Mouse (Mus musculus): ENCODE data around the gene 2810408A11Rik. TPM values are rescaled to one million over a fixed set of nuclear protein-coding genes. Genes with fewer than 3 reads are reported as not detected.

The 2810408A11Rik gene
- polyA plus RNA-seq, 1 experiment from 2014 or later, result 19.9 TPM

- 91% methylated on average over 8 of the region's 8 CpGs for WGBS
- Histone ChIP-seq H3K4me3 (no peak overlapping the region), H3K36me3 (no peaks in the 10 kb centered on the region), H3K27me3 (peaks cover 19% of the 10 kb centered on the region), H3K4me2 (replicated peaks) (no peak overlapping the region), H3K27ac (replicated peaks) (no peak overlapping the region), H3K9me3 (no peaks in the 10 kb centered on the region), H3K4me1 (peaks cover 11% of the 10 kb centered on the region), H3K9ac (replicated peaks) (no peak overlapping the region)
- no peak for ATAC-seq (replicated peaks)
Measured at GRCm38 (mm10) chr11:69883527-69884151, 17.1 kb downstream of the 2810408A11Rik start.

- H3K4me3 ChIP-seq, result no peak overlapping the region
- ATAC-seq (replicated peaks), result no peak
- H3K4me1 ChIP-seq, result peaks cover 11% of the 10 kb centered on the region
Measured at GRCm38 (mm10) chr11:69883066-69883465, 17.7 kb downstream of the 2810408A11Rik start.

GRCm38 (mm10) chr11:69881787-69882670, 18.8 kb downstream of the 2810408A11Rik start:
- Histone ChIP-seq H3K4me3 (peak overlapping the region; percentile 36), H3K9ac (replicated peaks) (no peak overlapping the region; the same call in 1 of the 2 replicates), H3K27ac (replicated peaks) (no peak overlapping the region), H3K4me2 (replicated peaks) (peak overlapping the region; percentile 56), H3K27me3 (peaks cover 19% of the 10 kb centered on the region), H3K4me1 (peaks cover 15% of the 10 kb centered on the region), H3K9me3 (no peaks in the 10 kb centered on the region), H3K36me3 (no peaks in the 10 kb centered on the region)
- WGBS, result 58% methylated on average over 21 of the region's 21 CpGs
- ATAC-seq (replicated peaks), result no peak

More at GRCm38 (mm10) chr11:69883066-69883465, 17.7 kb downstream of the 2810408A11Rik start:
- Histone ChIP-seq H3K27ac (replicated peaks) (no peak overlapping the region), H3K4me2 (replicated peaks) (no peak overlapping the region), H3K36me3 (no peaks in the 10 kb centered on the region), H3K9ac (replicated peaks) (no peak overlapping the region), H3K27me3 (peaks cover 19% of the 10 kb centered on the region), H3K9me3 (no peaks in the 10 kb centered on the region)
- 63% methylated on average over 4 of the region's 4 CpGs for WGBS

GRCm38 (mm10) chr11:69880853-69881603, 19.8 kb downstream of the 2810408A11Rik start, which contains the start of gene Kctd11:
Kctd11 (minus strand) TSS chr11:69881406.
- 0 out of 2 replicates have a peak within 1 kb of the TSS, but pooled peaks have one; percentile 20 for H3K27ac ChIP-seq (replicated peaks)
- peak; percentile 78 for ATAC-seq (replicated peaks)
- peaks cover 17% of the 10 kb centered on the region for H3K4me1 ChIP-seq
- H3K27me3 ChIP-seq, result peaks cover 19% of the 10 kb centered on the region
- H3K4me2 ChIP-seq (replicated peaks), result peak within 1 kb of the TSS; percentile 56
- no peaks in the 10 kb centered on the region for H3K9me3 ChIP-seq
- H3K9ac ChIP-seq (replicated peaks), result peak within 1 kb of the TSS; percentile 40
- H3K36me3 ChIP-seq, result no peaks in the 10 kb centered on the region
- peak within 1 kb of the TSS; percentile 36 for H3K4me3 ChIP-seq
- under 1% methylated on average over 46 of the region's 46 CpGs for WGBS

GRCm38 (mm10) chr11:69880506-69880852, 20.3 kb downstream of the 2810408A11Rik start:
- Histone ChIP-seq H3K27me3 (peaks cover 19% of the 10 kb centered on the region), H3K4me1 (peaks cover 17% of the 10 kb centered on the region), H3K9me3 (no peaks in the 10 kb centered on the region), H3K27ac (replicated peaks) (0 out of 2 replicates have a peak overlapping the region, but pooled peaks have one; percentile 20), H3K4me3 (peak overlapping the region; percentile 36), H3K9ac (replicated peaks) (peak overlapping the region; percentile 40), H3K36me3 (no peaks in the 10 kb centered on the region), H3K4me2 (replicated peaks) (peak overlapping the region; percentile 56)
- peak; percentile 32 for ATAC-seq (replicated peaks)
- 2% methylated on average over 18 of the region's 18 CpGs for WGBS

GRCm38 (mm10) chr11:69879711-69880110, 21.1 kb downstream of the 2810408A11Rik start:
- Histone ChIP-seq H3K27me3 (peaks cover 19% of the 10 kb centered on the region), H3K9me3 (no peaks in the 10 kb centered on the region), H3K4me2 (replicated peaks) (peak overlapping the region; percentile 56; the same call in 1 of the 2 replicates), H3K27ac (replicated peaks) (no peak overlapping the region), H3K4me3 (0 out of 2 replicates have a peak overlapping the region, but pooled peaks have one; percentile 36), H3K9ac (replicated peaks) (no peak overlapping the region), H3K4me1 (peaks cover 17% of the 10 kb centered on the region), H3K36me3 (no peaks in the 10 kb centered on the region)
- ATAC-seq (replicated peaks), result no peak
- 61% methylated on average over 15 of the region's 15 CpGs for WGBS

GRCm38 (mm10) chr11:69878952-69879351, 21.8 kb downstream of the 2810408A11Rik start:
- no peaks in the 10 kb centered on the region for H3K9me3 ChIP-seq
- no peak overlapping the region for H3K4me3 ChIP-seq
- H3K9ac ChIP-seq (replicated peaks), result no peak overlapping the region
- H3K27ac ChIP-seq (replicated peaks), result no peak overlapping the region
- H3K4me1 ChIP-seq, result peaks cover 17% of the 10 kb centered on the region
- peaks cover 19% of the 10 kb centered on the region for H3K27me3 ChIP-seq
- WGBS, result 92% methylated on average over 6 of the region's 6 CpGs
- no peak overlapping the region for H3K4me2 ChIP-seq (replicated peaks)
- no peaks in the 10 kb centered on the region for H3K36me3 ChIP-seq
- ATAC-seq (replicated peaks), result no peak

- H3K27me3 ChIP-seq, result peaks cover 19% of the 10 kb centered on the region
- H3K4me1 ChIP-seq, result peaks cover 17% of the 10 kb centered on the region
- no peak overlapping the region for H3K27ac ChIP-seq (replicated peaks)
- no peaks in the 10 kb centered on the region for H3K9me3 ChIP-seq
- H3K9ac ChIP-seq (replicated peaks), result no peak overlapping the region
- ATAC-seq (replicated peaks), result no peak
- no peak overlapping the region for H3K4me3 ChIP-seq
- H3K36me3 ChIP-seq, result no peaks in the 10 kb centered on the region
- WGBS, result 85% methylated on average over 3 of the region's 3 CpGs
- no peak overlapping the region for H3K4me2 ChIP-seq (replicated peaks)
Measured at GRCm38 (mm10) chr11:69878399-69878798, 22.4 kb downstream of the 2810408A11Rik start.

GRCm38 (mm10) chr11:69877878-69878277, 22.9 kb downstream of the 2810408A11Rik start, which contains the start of gene Tmem95:
Tmem95 (minus strand) TSS chr11:69878018.
- no peak within 1 kb of the TSS for H3K9ac ChIP-seq (replicated peaks)
- peak within 1 kb of the TSS; percentile 31 for H3K4me2 ChIP-seq (replicated peaks)
- H3K27me3 ChIP-seq, result peaks cover 19% of the 10 kb centered on the region
- no peak within 1 kb of the TSS for H3K27ac ChIP-seq (replicated peaks)
- WGBS, result 87% methylated on average over 11 of the region's 11 CpGs
- H3K4me1 ChIP-seq, result peaks cover 17% of the 10 kb centered on the region
- no peak for ATAC-seq (replicated peaks)
- H3K4me3 ChIP-seq, result 0 out of 2 replicates have a peak within 1 kb of the TSS, but pooled peaks have one; percentile 2
- H3K36me3 ChIP-seq, result no peaks in the 10 kb centered on the region
- no peaks in the 10 kb centered on the region for H3K9me3 ChIP-seq

- H3K27ac ChIP-seq (replicated peaks), result no peak overlapping the region
- peaks cover 15% of the 10 kb centered on the region for H3K27me3 ChIP-seq
- no peaks in the 10 kb centered on the region for H3K36me3 ChIP-seq
- 0 out of 2 replicates have a peak, but pooled peaks have one; percentile 42 for ATAC-seq (replicated peaks)
- peak overlapping the region; percentile 31 for H3K4me2 ChIP-seq (replicated peaks)
- H3K4me1 ChIP-seq, result peaks cover 17% of the 10 kb centered on the region
- under 1% methylated on average over 12 of the region's 12 CpGs for WGBS
- no peak overlapping the region for H3K9ac ChIP-seq (replicated peaks)
- H3K9me3 ChIP-seq, result no peaks in the 10 kb centered on the region
- 0 out of 2 replicates have a peak overlapping the region, but pooled peaks have one; percentile 2 for H3K4me3 ChIP-seq
Measured at GRCm38 (mm10) chr11:69876867-69877266, 23.9 kb downstream of the 2810408A11Rik start.

GRCm38 (mm10) chr11:69876186-69876585, 24.6 kb downstream of the 2810408A11Rik start:
- peaks cover 8% of the 10 kb centered on the region; the same call in 1 of the 2 replicates for H3K27me3 ChIP-seq
- no peak overlapping the region for H3K4me3 ChIP-seq
- WGBS, result 69% methylated on average over 7 of the region's 7 CpGs
- no peaks in the 10 kb centered on the region for H3K36me3 ChIP-seq
- no peaks in the 10 kb centered on the region for H3K9me3 ChIP-seq
- no peak overlapping the region for H3K9ac ChIP-seq (replicated peaks)
- peaks cover 13% of the 10 kb centered on the region for H3K4me1 ChIP-seq
- no peak overlapping the region for H3K4me2 ChIP-seq (replicated peaks)
- ATAC-seq (replicated peaks), result no peak
- no peak overlapping the region for H3K27ac ChIP-seq (replicated peaks)

Data from forebrain, embryonic 15.5 days (tissue).